Mouse (Mus musculus) MEL (cell line): ENCODE results near the gene Ehmt2. TPM values are rescaled to one million over a fixed set of nuclear protein-coding genes. Genes with fewer than 3 reads are reported as not detected.

Experiments
- DNase-seq: peaks from one replicate; pipeline ENCODE4 v3.0.0; 2011; ENCODE audit warnings: low read depth, low spot score
- H3K27ac ChIP-seq: 2 replicates; pipeline ENCODE4 v1.5.1; 2012; ENCODE audit warnings: low read depth, mild to moderate bottlenecking, control low read depth, low read length, moderate library complexity; ENCODE audit not compliant: control insufficient read depth
- H3K27me3 ChIP-seq, 2 experiments: fragments of 150-350 bp in 1 of 2; sonication (generic) in 1 of 2; 2 replicates each; pipeline ENCODE4 v1.6.1; 2012; ENCODE audit warnings: low read length in 2 of 2, mild to moderate bottlenecking in 2 of 2, improper control_type of control experiment in 1 of 2, moderate library complexity in 1 of 2; ENCODE audit not compliant: insufficient read depth in 2 of 2, control insufficient read depth in 1 of 2
- H3K36me3 ChIP-seq, 2 experiments: 2 replicates each; pipeline ENCODE4 v1.6.1; 2012 to 2014; ENCODE audit warnings: low read length in 2 of 2, improper control_type of control experiment in 1 of 2, inconsistent platforms in 1 of 2, mild to moderate bottlenecking in 1 of 2; ENCODE audit not compliant: insufficient read depth in 2 of 2, control insufficient read depth in 1 of 2
- H3K4me1 ChIP-seq, 2 experiments: fragments of 150-350 bp in 1 of 2; sonication (generic) in 1 of 2; 2 replicates each; pipeline ENCODE4 v1.6.1; 2012; ENCODE audit warnings: low read length in 2 of 2, improper control_type of control experiment in 1 of 2, mild to moderate bottlenecking in 1 of 2; ENCODE audit not compliant: insufficient read depth in 2 of 2, control insufficient read depth in 1 of 2
- H3K4me3 ChIP-seq, 2 experiments: fragments of 150-350 bp in 1 of 2; sonication (generic) in 1 of 2; 2 replicates each; pipeline ENCODE4 v1.5.1; 2012; ENCODE audit warnings: low read depth in 2 of 2, low read length in 2 of 2, mild to moderate bottlenecking in 2 of 2, moderate library complexity in 2 of 2, control low read depth in 1 of 2, improper control_type of control experiment in 1 of 2; ENCODE audit not compliant: control insufficient read depth in 1 of 2, insufficient read depth in 1 of 2
- H3K79me2 ChIP-seq: 2 replicates; pipeline ENCODE4 v1.6.1; 2012; ENCODE audit warnings: mild to moderate bottlenecking, low read length, moderate library complexity; ENCODE audit not compliant: control insufficient read depth, poor library complexity, insufficient read depth
- H3K9ac ChIP-seq: 2 replicates; pipeline ENCODE4 v1.6.1; 2012; ENCODE audit warnings: low read depth, mild to moderate bottlenecking, control low read depth, low read length, moderate library complexity; ENCODE audit not compliant: control insufficient read depth, poor library complexity, severe bottlenecking
- H3K9me3 ChIP-seq: fragments of 150-350 bp; sonication (generic); replicated peaks from 2 replicates; pipeline ENCODE4 v1.6.1; 2012; ENCODE audit warnings: mild to moderate bottlenecking, low read length, improper control_type of control experiment, moderate library complexity; ENCODE audit not compliant: insufficient read depth
- BHLHE40 ChIP-seq: IDR thresholded peaks from 2 replicates; pipeline ENCODE4 v1.6.1; 2012; ENCODE audit warnings: low read depth, mild to moderate bottlenecking, inconsistent platforms, low read length, improper control_type of control experiment, borderline replicate concordance
- CHD1 ChIP-seq: IDR thresholded peaks from 2 replicates; pipeline ENCODE4 v1.6.1; 2012; ENCODE audit warnings: low read depth, mild to moderate bottlenecking, inconsistent platforms, low read length, improper control_type of control experiment
- CHD2 ChIP-seq: IDR thresholded peaks from 2 replicates; pipeline ENCODE4 v1.6.1; 2011; ENCODE audit warnings: low read length, improper control_type of control experiment
- E2F4 ChIP-seq: IDR thresholded peaks from 2 replicates; pipeline ENCODE4 v1.6.1; 2011; ENCODE audit warnings: low read depth, low read length, improper control_type of control experiment, borderline replicate concordance
- EP300 ChIP-seq, 2 experiments: IDR thresholded peaks; 2 replicates each; pipeline ENCODE4 v1.6.1; 2011; ENCODE audit warnings: improper control_type of control experiment in 2 of 2, low read length in 2 of 2, low read depth in 1 of 2, mild to moderate bottlenecking in 1 of 2
- ETS1 ChIP-seq: IDR thresholded peaks from 2 replicates; pipeline ENCODE4 v1.6.1; 2012; ENCODE audit warnings: low read depth, mild to moderate bottlenecking, inconsistent platforms, low read length, improper control_type of control experiment, moderate library complexity
- GATA1 ChIP-seq: IDR thresholded peaks from 2 replicates; pipeline ENCODE4 v1.6.1; 2011; ENCODE audit warnings: low read depth, low read length, improper control_type of control experiment
- HCFC1 ChIP-seq: IDR thresholded peaks from 2 replicates; pipeline ENCODE4 v1.6.1; 2012; ENCODE audit warnings: low read depth, mild to moderate bottlenecking, inconsistent platforms, low read length, improper control_type of control experiment, moderate library complexity
- JUND ChIP-seq: IDR thresholded peaks from 2 replicates; pipeline ENCODE4 v1.6.1; 2011; ENCODE audit warnings: low read depth, mild to moderate bottlenecking, improper control_type of control experiment, low read length
- MAFK ChIP-seq: IDR thresholded peaks from 2 replicates; pipeline ENCODE4 v1.6.1; 2011; ENCODE audit warnings: low read depth, mild to moderate bottlenecking, low read length, improper control_type of control experiment, borderline replicate concordance
- MAX ChIP-seq: IDR thresholded peaks from 2 replicates; pipeline ENCODE4 v1.6.1; 2011; ENCODE audit warnings: low read length, improper control_type of control experiment
- MEF2A ChIP-seq: IDR thresholded peaks from 2 replicates; pipeline ENCODE4 v1.6.1; 2014; ENCODE audit warnings: low read depth, mild to moderate bottlenecking, inconsistent platforms, low read length, improper control_type of control experiment; ENCODE audit not compliant: poor library complexity, insufficient replicate concordance, severe bottlenecking; ENCODE audit errors: extremely low read depth
- MXI1 ChIP-seq: IDR thresholded peaks from 2 replicates; pipeline ENCODE4 v1.6.1; 2011; ENCODE audit warnings: mild to moderate bottlenecking, low read depth, low read length, improper control_type of control experiment
- MYB ChIP-seq: IDR thresholded peaks from 2 replicates; pipeline ENCODE4 v1.6.1; 2011; ENCODE audit warnings: mild to moderate bottlenecking, low read depth, low read length, improper control_type of control experiment
- RAD21 ChIP-seq: IDR thresholded peaks from 2 replicates; pipeline ENCODE4 v1.6.1; 2011; ENCODE audit warnings: mild to moderate bottlenecking, low read depth, low read length, improper control_type of control experiment
- SIN3A ChIP-seq: IDR thresholded peaks from 2 replicates; pipeline ENCODE4 v1.6.1; 2012; ENCODE audit warnings: low read length, improper control_type of control experiment, inconsistent platforms
- TAL1 ChIP-seq: IDR thresholded peaks from 2 replicates; pipeline ENCODE4 v1.6.1; 2012; ENCODE audit warnings: mild to moderate bottlenecking, inconsistent platforms, low read length, moderate library complexity, mixed read lengths
- TBP ChIP-seq: IDR thresholded peaks from 2 replicates; pipeline ENCODE4 v1.8.0; 2011; ENCODE audit warnings: low read depth, low read length, improper control_type of control experiment
- UBTF ChIP-seq: IDR thresholded peaks from 2 replicates; pipeline ENCODE4 v1.6.1; 2012; ENCODE audit warnings: low read depth, mild to moderate bottlenecking, inconsistent platforms, low read length, improper control_type of control experiment, moderate library complexity, borderline replicate concordance; ENCODE audit not compliant: insufficient read depth
- USF2 ChIP-seq, 2 experiments: IDR thresholded peaks; 2 replicates each; pipeline ENCODE4 v1.6.1; 2011 to 2012; ENCODE audit warnings: improper control_type of control experiment in 2 of 2, low read length in 2 of 2, borderline replicate concordance in 1 of 2, inconsistent platforms in 1 of 2, low read depth in 1 of 2, mild to moderate bottlenecking in 1 of 2; ENCODE audit not compliant: insufficient read depth in 1 of 2
- ZC3H11A ChIP-seq: IDR thresholded peaks from 2 replicates; pipeline ENCODE4 v1.6.1; 2012; ENCODE audit warnings: low read depth, mild to moderate bottlenecking, inconsistent platforms, low read length, improper control_type of control experiment
- ZKSCAN1 ChIP-seq: IDR thresholded peaks from 2 replicates; pipeline ENCODE4 v1.6.1; 2012; ENCODE audit warnings: low read depth, mild to moderate bottlenecking, inconsistent platforms, low read length, improper control_type of control experiment, moderate library complexity
- ZMIZ1 ChIP-seq: IDR thresholded peaks from 2 replicates; pipeline ENCODE4 v1.6.1; 2012; ENCODE audit warnings: low read depth, mild to moderate bottlenecking, inconsistent platforms, low read length, improper control_type of control experiment, moderate library complexity
- ZNF384 ChIP-seq: IDR thresholded peaks from 2 replicates; pipeline ENCODE4 v1.6.1; 2012; ENCODE audit warnings: low read depth, mild to moderate bottlenecking, inconsistent platforms, low read length, improper control_type of control experiment
- polyA plus RNA-seq, 2 experiments: library from polyadenylated mRNA; stranded (reverse) in 1 of 2; unstranded in 1 of 2; fragments of >175 nt in 1 of 2; fragments of >200 nt in 1 of 2; gene quantifications; 2 replicates each; pipeline versions ENCODE4 v1.2.1 to v1.2.4; 2012; ENCODE audit warnings: low replicate concordance in 2 of 2, low read depth in 1 of 2; ENCODE audit not compliant: insufficient read length in 2 of 2, insufficient read depth in 1 of 2, missing spikeins in 1 of 2
- total RNA-seq: library from RNA; depleted of rRNA; stranded (reverse); fragments of 300-350 nt; gene quantifications from 2 replicates; pipeline ENCODE4 v1.2.3, GENCODE M21; 2012

Gene Ehmt2
- total and polyA plus RNA-seq, 3 experiments: 66.6 to 113 TPM; not detected in 1

DNA sequence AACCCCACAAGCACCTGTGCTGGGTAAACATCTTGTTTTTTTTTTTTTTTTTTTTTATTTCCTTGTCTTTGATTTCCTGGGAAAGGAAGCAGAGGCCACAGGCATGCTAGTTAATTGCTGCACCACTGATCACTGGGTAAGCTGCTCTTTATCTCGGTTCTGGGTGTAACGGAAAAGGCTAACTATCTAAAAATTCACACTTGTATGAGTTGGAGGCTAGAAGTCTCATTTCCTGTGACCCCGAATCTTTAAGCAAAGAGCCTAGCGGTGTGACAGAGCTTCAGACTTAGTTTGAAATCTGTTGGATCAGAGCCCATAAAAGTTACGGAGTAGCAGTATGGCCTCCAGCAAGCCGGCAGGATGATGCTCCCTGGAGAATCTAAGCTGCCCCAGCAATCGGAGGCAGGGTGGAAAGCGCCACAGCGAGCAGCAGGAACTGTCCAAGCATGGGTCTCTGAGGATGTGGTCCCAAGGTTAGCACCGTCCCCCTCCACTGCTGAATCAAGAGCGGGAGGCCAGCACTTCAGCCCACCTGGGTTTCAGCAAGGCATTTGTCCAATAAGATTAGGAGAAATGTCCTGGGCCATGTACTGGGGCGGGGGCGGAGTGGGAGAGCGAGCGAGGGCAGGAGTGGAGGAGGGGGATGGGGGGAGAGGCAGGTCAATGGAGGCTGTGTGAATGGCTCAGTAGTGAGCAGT lies 43.2 kb downstream of the Ehmt2 start (continued):
- TF ChIP-seq HCFC1 (peak; percentile 64), MAX (no peak), ZKSCAN1 (no peak)

DNA sequence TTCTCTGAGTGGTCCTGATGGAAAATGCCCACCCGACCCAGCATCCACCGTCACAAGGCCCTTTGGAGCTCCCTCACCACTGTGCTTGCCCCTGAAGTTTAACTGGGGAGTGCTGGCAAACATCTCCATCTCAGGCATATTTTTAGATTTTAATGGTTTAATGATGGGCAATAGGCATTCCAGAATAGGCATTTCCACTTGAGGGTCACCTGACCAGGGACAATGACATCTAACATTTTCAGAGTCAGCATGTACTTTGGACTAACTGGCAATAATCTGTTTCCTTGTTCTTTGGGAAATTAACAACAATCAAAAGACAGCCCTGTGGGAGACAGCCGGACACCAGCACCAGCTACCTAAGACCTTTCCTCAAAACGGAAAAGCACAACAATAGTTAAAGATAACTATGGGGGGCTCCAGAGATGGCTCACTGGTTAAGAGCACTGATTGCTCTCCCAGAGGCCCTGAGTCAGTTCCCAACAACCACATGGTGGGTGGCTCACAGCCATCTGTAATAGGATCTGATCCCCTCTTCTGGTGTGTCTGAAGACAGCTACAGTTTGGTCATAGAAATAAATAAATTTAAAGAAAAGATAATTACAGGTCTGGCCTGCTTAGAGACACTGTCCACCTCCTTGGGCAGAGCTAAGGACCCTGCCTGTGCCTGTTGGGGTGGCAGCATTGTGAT lies 45.0 kb downstream of the Ehmt2 start:
- Histone ChIP-seq H3K27me3 (no peaks in the 10 kb centered on the region), H3K79me2 (no peaks in the 10 kb centered on the region)

DNA sequence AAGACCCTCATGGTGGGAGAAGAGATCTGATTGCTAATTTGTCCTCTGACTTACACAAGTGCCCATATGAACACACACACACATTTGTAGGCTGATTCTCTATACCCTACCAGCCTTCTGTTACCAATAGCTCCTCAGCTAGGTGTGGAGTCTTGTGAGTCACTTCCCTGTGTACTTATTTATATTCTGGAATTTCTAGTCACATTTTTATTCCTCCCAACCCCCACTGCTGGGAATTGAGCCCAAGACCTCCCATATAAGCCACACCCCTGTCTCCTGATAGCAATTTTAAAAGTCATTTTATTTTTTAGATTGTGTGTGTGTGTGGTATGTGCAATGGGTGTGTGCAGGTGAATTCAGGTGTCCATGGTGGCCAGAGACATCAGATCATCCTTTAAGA lies 46.1 kb downstream of the Ehmt2 start:
- H3K9ac ChIP-seq: no peak overlapping the region
- no peaks in the 10 kb centered on the region for H3K27me3 ChIP-seq
- no peak overlapping the region for H3K27ac ChIP-seq
- no peak for TF ChIP-seq JUND
- no peak for TF ChIP-seq RAD21
- no peak for TF ChIP-seq GATA1
- no peak for TF ChIP-seq ETS1
- no peak for TF ChIP-seq ZNF384
- TF ChIP-seq MXI1: no peak
- TF ChIP-seq UBTF: no peak
- TF ChIP-seq TBP: no peak
- TF ChIP-seq ZKSCAN1: no peak
- TF ChIP-seq EP300 (IDR thresholded peaks at IDR 0.05; ENCODE audit: low read depth in 1 of 2, low read length in 2 of 2): no peak
- no peak for TF ChIP-seq CHD1
- TF ChIP-seq ZMIZ1: no peak
- no peak for TF ChIP-seq HCFC1
- no peak for TF ChIP-seq MAFK
- no peak for TF ChIP-seq MEF2A
- no peaks in the 10 kb centered on the region for H3K79me2 ChIP-seq
- peaks cover 0 to 13% of the 10 kb centered on the region in 2 experiments; a peak in 2 of 4 replicates for H3K36me3 ChIP-seq
- no peaks in the 10 kb centered on the region for H3K9me3 ChIP-seq
- H3K4me3 ChIP-seq: no peak overlapping the region
- DNase-seq: no peak
- H3K4me1 ChIP-seq: peaks cover 2 to 10% of the 10 kb centered on the region in 2 experiments

More for the DNA sequence above, 45.0 kb downstream of the Ehmt2 start:
- DNase-seq: no peak
- Histone ChIP-seq H3K4me1 (peaks cover 2 to 10% of the 10 kb centered on the region in 2 experiments), H3K27ac (no peak overlapping the region), H3K4me3 (no peak overlapping the region), H3K36me3 (peaks cover 0 to 13% of the 10 kb centered on the region in 2 experiments; a peak in 2 of 4 replicates), H3K9ac (no peak overlapping the region), H3K9me3 (no peaks in the 10 kb centered on the region)
- no peak for TF ChIP-seq USF2 (IDR thresholded peaks at IDR 0.05; ENCODE audit: borderline replicate concordance in 1 of 2, insufficient read depth in 1 of 2, low read depth in 1 of 2, low read length in 2 of 2)
- no peak for TF ChIP-seq CHD2
- no peak for TF ChIP-seq MAX
- no peak for TF ChIP-seq E2F4
- TF ChIP-seq ZC3H11A: no peak
- no peak for TF ChIP-seq MYB
- no peak for TF ChIP-seq UBTF
- no peak for TF ChIP-seq BHLHE40
- no peak for TF ChIP-seq SIN3A
- no peak for TF ChIP-seq TAL1
